Mouse (Mus musculus): ENCODE results near the gene Blzf1.

DNA sequence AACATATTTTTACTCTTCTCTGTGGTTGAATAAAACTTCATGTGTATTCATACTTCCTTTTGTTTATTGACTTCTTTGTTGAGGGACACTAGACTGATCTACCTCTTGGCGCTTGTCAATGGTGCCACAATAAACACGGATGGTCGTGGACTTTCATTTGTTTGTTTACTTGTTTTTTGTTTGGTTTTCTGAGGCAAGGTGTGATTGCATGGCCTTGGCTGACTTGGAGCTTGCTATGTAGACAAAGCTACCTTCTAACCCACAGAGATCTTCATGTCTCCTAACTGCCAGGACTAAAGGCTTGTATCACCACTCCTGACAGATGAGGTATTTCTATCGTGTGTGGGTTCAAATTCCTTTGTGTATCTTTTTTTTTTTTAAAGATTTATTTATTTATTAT is 16.9 kb upstream of the Blzf1 start:
- TF ChIP-seq CTCF (IDR thresholded peaks at IDR 0.05; ENCODE audit: control insufficient read depth, insufficient read depth, insufficient read length) (no peak), MAX (IDR thresholded peaks at IDR 0.05) (no peak), USF1 (IDR thresholded peaks at IDR 0.05; ENCODE audit: low read depth) (no peak)

Measured in C2C12 (cell line).